ENCODE assay signal across 27 mouse cellular contexts in genomic region chr14:48836071-48836470, GRCm38 (mm10).
DNase-seq lines count a peak whose midpoint lies in the region; ATAC-seq and TF ChIP-seq lines count a peak whose summit lies in the region.
"Had no signal": no experiment of that assay in that cellular context is flagged by ENCODE, and none has a peak within 500 bp of the region (broad histone marks: within the 10 kb centered on the region; RNA-seq: fewer than 3 reads in every experiment).

No protein-coding gene starts in this region.

- H3K4me2 ChIP-seq in embryonic facial prominence, embryonic 11.5 days (ENCODE audit: low read depth, low read length) = no peak overlapping the region
- H3K4me2 ChIP-seq in kidney, embryonic 14.5 days (replicated peaks; ENCODE audit: low read depth, low read length) = no peak overlapping the region
- no peak overlapping the region for H3K4me2 ChIP-seq in midbrain, embryonic 14.5 days (ENCODE audit: low read length)
- no peak overlapping the region for H3K4me2 ChIP-seq in midbrain, postnatal 0 days (ENCODE audit: low read depth, low read length, poor library complexity, severe bottlenecking)
- H3K4me2 ChIP-seq: embryonic facial prominence, embryonic 15.5 days; heart, embryonic 11.5 days; hindbrain, embryonic 13.5 days; intestine, embryonic 15.5 days had no signal

- H3K4me3 ChIP-seq in embryonic facial prominence, embryonic 11.5 days (ENCODE audit: low read depth, low read length) = no peak overlapping the region
- no peak overlapping the region for H3K4me3 ChIP-seq in embryonic facial prominence, embryonic 10.5 days
- no peak overlapping the region for H3K4me3 ChIP-seq in kidney, adult 2 months (ENCODE audit: insufficient read depth, low read depth, low read length)
- no peak overlapping the region for H3K4me3 ChIP-seq in kidney, embryonic 14.5 days (ENCODE audit: low read length)
- H3K4me3 ChIP-seq in midbrain, embryonic 14.5 days (replicated peaks; ENCODE audit: low read depth, low read length) = no peak overlapping the region
- H3K4me3 ChIP-seq in midbrain, postnatal 0 days (ENCODE audit: low read depth, low read length) = no peak overlapping the region
- no peak overlapping the region for H3K4me3 ChIP-seq in cerebellum, adult 2 months (replicated peaks; ENCODE audit: insufficient read depth, low read depth, low read length)
- H3K4me3 ChIP-seq: embryonic facial prominence, embryonic 15.5 days; hindbrain, embryonic 10.5 days; hindbrain, embryonic 13.5 days; intestine, embryonic 15.5 days had no signal

- WGBS in embryonic facial prominence, embryonic 11.5 days = 15% methylated on average over 2 of the region's 2 CpGs
- WGBS in embryonic facial prominence, embryonic 10.5 days = 22% methylated on average over 2 of the region's 2 CpGs
- 29% methylated on average over 2 of the region's 2 CpGs for WGBS in kidney, adult 2 months
- 26% methylated on average over 2 of the region's 2 CpGs for WGBS in kidney, embryonic 14.5 days
- 44% methylated on average over 2 of the region's 2 CpGs for WGBS in midbrain, embryonic 14.5 days
- 46% methylated on average over 2 of the region's 2 CpGs for WGBS in midbrain, postnatal 0 days
- WGBS in cerebellum, adult 2 months = 88% methylated on average over 2 of the region's 2 CpGs

- ATAC-seq in embryonic facial prominence, embryonic 11.5 days (replicated peaks; ENCODE audit: insufficient number of reproducible peaks, low FRiP score, low TSS enrichment, low read depth) = no peak
- ATAC-seq in kidney, embryonic 14.5 days (ENCODE audit: low FRiP score, low TSS enrichment) = no peak
- no peak for ATAC-seq in midbrain, embryonic 14.5 days (ENCODE audit: low FRiP score, low TSS enrichment)
- no peak for ATAC-seq in midbrain, postnatal 0 days (ENCODE audit: low FRiP score)
- ATAC-seq: forebrain, embryonic 14.5 days; forebrain, postnatal 0 days; hindbrain, embryonic 16.5 days; intestine, embryonic 15.5 days had no signal

- H3K27ac ChIP-seq in embryonic facial prominence, embryonic 11.5 days (replicated peaks; ENCODE audit: low read depth, low read length) = no peak overlapping the region
- H3K27ac ChIP-seq in embryonic facial prominence, embryonic 10.5 days (replicated peaks) = no peak overlapping the region
- no peak overlapping the region for H3K27ac ChIP-seq in kidney, adult 2 months (ENCODE audit: insufficient read depth, low read depth, low read length)
- no peak overlapping the region for H3K27ac ChIP-seq in kidney, embryonic 14.5 days (ENCODE audit: low read depth, low read length)
- no peak overlapping the region for H3K27ac ChIP-seq in midbrain, embryonic 14.5 days (replicated peaks; ENCODE audit: low read depth, low read length)
- no peak overlapping the region for H3K27ac ChIP-seq in midbrain, postnatal 0 days (ENCODE audit: low read depth, low read length)
- H3K27ac ChIP-seq in cerebellum, adult 2 months (ENCODE audit: insufficient read depth, low read length) = no peak overlapping the region
- H3K27ac ChIP-seq: embryonic facial prominence, embryonic 15.5 days; hindbrain, embryonic 10.5 days; hindbrain, embryonic 13.5 days; intestine, embryonic 15.5 days had no signal

- peak; percentile 60 for DNase-seq in embryonic facial prominence, embryonic 11.5 days (ENCODE audit: low spot score)
- DNase-seq in embryonic facial prominence, embryonic 10.5 days (ENCODE audit: low spot score) = no peak
- peak; percentile 4 for DNase-seq in kidney, adult 2 months
- peak; percentile 48 for DNase-seq in midbrain, embryonic 14.5 days
- DNase-seq in midbrain, postnatal 0 days (ENCODE audit: low spot score) = no peak
- DNase-seq in forelimb bud, embryonic 11.5 days (ENCODE audit: low read depth, low spot score) = peak; percentile 58
- DNase-seq in cerebellum, adult 2 months = no peak
- DNase-seq: adrenal gland, adult 8-10 months; adrenal gland, postnatal 25 days; B cell, adult 2 months; cerebellum, adult 18-20 months; cerebellum, adult 9-11 months; cerebellum, postnatal 25 days; forebrain, postnatal 0 days; gastrocnemius, postnatal 10 days; gastrocnemius, postnatal 36 days; heart, postnatal 36 days had no signal

- H3K9ac ChIP-seq in embryonic facial prominence, embryonic 11.5 days (replicated peaks; ENCODE audit: low read length) = no peak overlapping the region
- no peak overlapping the region for H3K9ac ChIP-seq in kidney, embryonic 14.5 days (ENCODE audit: low read depth, low read length)
- H3K9ac ChIP-seq in midbrain, embryonic 14.5 days (replicated peaks; ENCODE audit: low read length) = no peak overlapping the region
- H3K9ac ChIP-seq in midbrain, postnatal 0 days (replicated peaks; ENCODE audit: low read length, poor library complexity, severe bottlenecking) = no peak overlapping the region
- H3K9ac ChIP-seq: embryonic facial prominence, embryonic 15.5 days; forebrain, postnatal 0 days; hindbrain, embryonic 13.5 days; intestine, embryonic 15.5 days had no signal

- no peaks in the 10 kb centered on the region; the same call in 1 of the 2 replicates for H3K4me1 ChIP-seq in embryonic facial prominence, embryonic 11.5 days (ENCODE audit: control insufficient read depth, insufficient read depth, low read length)
- H3K4me1 ChIP-seq in embryonic facial prominence, embryonic 10.5 days = peaks cover 27% of the 10 kb centered on the region
- no peaks in the 10 kb centered on the region for H3K4me1 ChIP-seq in kidney, adult 2 months (ENCODE audit: control insufficient read depth, insufficient read depth, low read length)
- no peaks in the 10 kb centered on the region for H3K4me1 ChIP-seq in kidney, embryonic 14.5 days (ENCODE audit: control insufficient read depth, insufficient read depth, low read length)
- H3K4me1 ChIP-seq in midbrain, embryonic 14.5 days (ENCODE audit: control insufficient read depth, insufficient read depth, low read length) = 0 out of 2 replicates have a peak, but pooled peaks cover 2% of the 10 kb centered on the region
- H3K4me1 ChIP-seq in midbrain, postnatal 0 days (ENCODE audit: insufficient read depth, low read length) = no peaks in the 10 kb centered on the region
- H3K4me1 ChIP-seq in cerebellum, adult 2 months (ENCODE audit: control insufficient read depth, insufficient read depth, low read length) = no peaks in the 10 kb centered on the region
- H3K4me1 ChIP-seq: intestine, embryonic 15.5 days had no signal

- H3K36me3 ChIP-seq in embryonic facial prominence, embryonic 11.5 days (replicated peaks; ENCODE audit: control insufficient read depth, insufficient read depth, low read depth, low read length) = no peaks in the 10 kb centered on the region
- no peaks in the 10 kb centered on the region for H3K36me3 ChIP-seq in embryonic facial prominence, embryonic 10.5 days (replicated peaks)
- no peaks in the 10 kb centered on the region for H3K36me3 ChIP-seq in kidney, adult 2 months (ENCODE audit: control insufficient read depth, insufficient read depth, low read length)
- no peaks in the 10 kb centered on the region for H3K36me3 ChIP-seq in kidney, embryonic 14.5 days (ENCODE audit: control insufficient read depth, insufficient read depth, low read length)
- no peaks in the 10 kb centered on the region for H3K36me3 ChIP-seq in midbrain, embryonic 14.5 days (ENCODE audit: control insufficient read depth, insufficient read depth, low read length)
- H3K36me3 ChIP-seq in midbrain, postnatal 0 days (ENCODE audit: insufficient read depth, low read length) = no peaks in the 10 kb centered on the region
- H3K36me3 ChIP-seq: embryonic facial prominence, embryonic 15.5 days; G1E; hindbrain, embryonic 10.5 days; hindbrain, embryonic 13.5 days; intestine, embryonic 15.5 days had no signal

- no peaks in the 10 kb centered on the region for H3K9me3 ChIP-seq in embryonic facial prominence, embryonic 11.5 days (replicated peaks; ENCODE audit: control insufficient read depth, low read length)
- no peaks in the 10 kb centered on the region for H3K9me3 ChIP-seq in embryonic facial prominence, embryonic 10.5 days
- H3K9me3 ChIP-seq in kidney, embryonic 14.5 days (ENCODE audit: control insufficient read depth, low read length) = no peaks in the 10 kb centered on the region
- no peaks in the 10 kb centered on the region for H3K9me3 ChIP-seq in midbrain, embryonic 14.5 days (ENCODE audit: control insufficient read depth, low read length)
- H3K9me3 ChIP-seq in midbrain, postnatal 0 days (ENCODE audit: low read length) = no peaks in the 10 kb centered on the region
- H3K9me3 ChIP-seq: embryonic facial prominence, embryonic 15.5 days; G1E; hindbrain, embryonic 10.5 days; hindbrain, embryonic 13.5 days; intestine, embryonic 15.5 days had no signal

- no peak for TF ChIP-seq POLR2A in kidney, adult 2 months (IDR thresholded peaks at IDR 0.05; ENCODE audit: low read depth, low read length)
- TF ChIP-seq POLR2A in cerebellum, adult 2 months (IDR thresholded peaks at IDR 0.05; ENCODE audit: borderline replicate concordance, insufficient read depth, low read length) = no peak

- H3K27me3 ChIP-seq in embryonic facial prominence, embryonic 11.5 days (ENCODE audit: control insufficient read depth, insufficient read depth, low read length) = no peaks in the 10 kb centered on the region
- peaks cover 38% of the 10 kb centered on the region; the same call in 1 of the 2 replicates for H3K27me3 ChIP-seq in embryonic facial prominence, embryonic 10.5 days (replicated peaks; ENCODE audit: low read depth, poor library complexity, severe bottlenecking)
- no peaks in the 10 kb centered on the region for H3K27me3 ChIP-seq in kidney, adult 2 months (replicated peaks; ENCODE audit: control insufficient read depth, insufficient read depth, low read length)
- no peaks in the 10 kb centered on the region; the same call in 1 of the 2 replicates for H3K27me3 ChIP-seq in kidney, embryonic 14.5 days (ENCODE audit: control insufficient read depth, insufficient read depth, low read length)
- no peaks in the 10 kb centered on the region for H3K27me3 ChIP-seq in midbrain, embryonic 14.5 days (ENCODE audit: control insufficient read depth, insufficient read depth, low read length)
- no peaks in the 10 kb centered on the region for H3K27me3 ChIP-seq in midbrain, postnatal 0 days (ENCODE audit: insufficient read depth, low read length)
- no peaks in the 10 kb centered on the region for H3K27me3 ChIP-seq in cerebellum, adult 2 months (ENCODE audit: control insufficient read depth, insufficient read depth, low read length)
- H3K27me3 ChIP-seq: CH12.LX; embryonic facial prominence, embryonic 15.5 days; hindbrain, embryonic 13.5 days; intestine, embryonic 15.5 days had no signal

- no peak for TF ChIP-seq CTCF in kidney, adult 2 months (conservative IDR thresholded peaks at IDR 0.05; ENCODE audit: insufficient read depth, insufficient read length, low read depth, low read length)
- no peak for TF ChIP-seq CTCF in midbrain, postnatal 0 days (IDR thresholded peaks at IDR 0.05)
- no peak for TF ChIP-seq CTCF in cerebellum, adult 2 months (IDR thresholded peaks at IDR 0.05; ENCODE audit: borderline replicate concordance, insufficient read depth, low read depth, low read length)

Comparison
In these comparisons a context has a peak if more than half of its experiments do, and no peak if none do; other contexts are left out.
1. DNase-seq: peak in embryonic facial prominence, embryonic 11.5 days (single experiment), kidney, adult 2 months (single experiment), midbrain, embryonic 14.5 days (single experiment) and forelimb bud, embryonic 11.5 days (single experiment); none in embryonic facial prominence, embryonic 10.5 days (single experiment), midbrain, postnatal 0 days (single experiment) and cerebellum, adult 2 months (0 of 2).